Mouse (Mus musculus) C2C12 (cell line): Measurements from ENCODE around the gene Coq2. TPM values are rescaled to one million over a fixed set of nuclear protein-coding genes. Genes with fewer than 3 reads are reported as not detected.

Source experiments
- H3K27me3 ChIP-seq: one replicate; pipeline ENCODE4 v1.6.1; 2011; ENCODE audit not compliant: control insufficient read depth, insufficient read depth, insufficient read length
- H3K36me3 ChIP-seq: one replicate; pipeline ENCODE4 v1.6.1; 2011; ENCODE audit not compliant: control insufficient read depth, insufficient read depth
- H3K4me3 ChIP-seq: one replicate; pipeline ENCODE4 v1.5.1; 2011; ENCODE audit warnings: mild to moderate bottlenecking, control low read depth; ENCODE audit not compliant: poor library complexity, insufficient read depth, severe bottlenecking
- H3K79me2 ChIP-seq: one replicate; pipeline ENCODE4 v1.6.1; 2011; ENCODE audit not compliant: control insufficient read depth, insufficient read depth
- H3K79me3 ChIP-seq: one replicate; pipeline ENCODE4 v1.6.1; 2011; ENCODE audit warnings: low read depth, control low read depth
- H3ac ChIP-seq: one replicate; pipeline ENCODE3; 2011; ENCODE audit warnings: low read depth; ENCODE audit not compliant: control insufficient read depth, insufficient read length
- CEBPB ChIP-seq: IDR thresholded peaks from one replicate; pipeline ENCODE4 v1.6.1; 2011; ENCODE audit warnings: low read depth, mild to moderate bottlenecking, control low read depth, moderate library complexity
- CTCF ChIP-seq: IDR thresholded peaks from one replicate; pipeline ENCODE4 v1.5.1; 2011; ENCODE audit not compliant: control insufficient read depth, insufficient read depth, insufficient read length
- FOSL1 ChIP-seq: IDR thresholded peaks from one replicate; pipeline ENCODE4 v1.8.0; 2011; ENCODE audit warnings: mild to moderate bottlenecking, low read length; ENCODE audit not compliant: poor library complexity, insufficient read depth, severe bottlenecking
- MAX ChIP-seq: IDR thresholded peaks from one replicate; pipeline ENCODE4 v1.6.1; 2011; ENCODE audit warnings: mild to moderate bottlenecking, control low read depth
- MYOD1 ChIP-seq: IDR thresholded peaks from one replicate; pipeline ENCODE4 v1.6.1; 2011; ENCODE audit warnings: low read depth; ENCODE audit not compliant: control insufficient read depth, insufficient read length
- MYOG ChIP-seq: IDR thresholded peaks from one replicate; pipeline ENCODE4 v1.6.1; 2011; ENCODE audit not compliant: control insufficient read depth, insufficient read length; ENCODE audit errors: extremely low read depth
- USF1 ChIP-seq: IDR thresholded peaks from one replicate; pipeline ENCODE4 v1.6.1; 2011; ENCODE audit warnings: low read depth, mild to moderate bottlenecking, control low read depth, moderate library complexity
- polyA plus RNA-seq: library from polyadenylated mRNA; unstranded; fragments of >200 nt; fragmentation: generic; extraction: Trizol; gene quantifications from one replicate; pipeline ENCODE4 v1.2.1, GENCODE M21; 2012; ENCODE audit warnings: missing spikeins

Gene Coq2
- polyA plus RNA-seq, 1 experiment, result 25.0 TPM

- no peaks in the 10 kb centered on the region for H3K36me3 ChIP-seq
- no peaks in the 10 kb centered on the region for H3K27me3 ChIP-seq
- H3K79me2 ChIP-seq, result no peaks in the 10 kb centered on the region
- no peak overlapping the region for H3ac ChIP-seq
- no peak overlapping the region for H3K4me3 ChIP-seq
- TF ChIP-seq MYOG (no peak), MAX (no peak), CTCF (no peak), CEBPB (no peak), MYOD1 (no peak), USF1 (no peak), FOSL1 (no peak)
- H3K79me3 ChIP-seq, result no peaks in the 10 kb centered on the region
Observed at GRCm38 (mm10) chr5:100709035-100709434, 34.1 kb upstream of the Coq2 start.

- Histone ChIP-seq H3K36me3 (no peaks in the 10 kb centered on the region), H3K4me3 (no peak overlapping the region), H3K27me3 (no peaks in the 10 kb centered on the region), H3ac (no peak overlapping the region), H3K79me2 (no peaks in the 10 kb centered on the region), H3K79me3 (no peaks in the 10 kb centered on the region)
- TF ChIP-seq MYOD1 (no peak), MYOG (no peak), CEBPB (no peak), USF1 (no peak), CTCF (no peak), FOSL1 (no peak), MAX (no peak)
Observed at GRCm38 (mm10) chr5:100706675-100707074, 31.7 kb upstream of the Coq2 start.

DNA sequence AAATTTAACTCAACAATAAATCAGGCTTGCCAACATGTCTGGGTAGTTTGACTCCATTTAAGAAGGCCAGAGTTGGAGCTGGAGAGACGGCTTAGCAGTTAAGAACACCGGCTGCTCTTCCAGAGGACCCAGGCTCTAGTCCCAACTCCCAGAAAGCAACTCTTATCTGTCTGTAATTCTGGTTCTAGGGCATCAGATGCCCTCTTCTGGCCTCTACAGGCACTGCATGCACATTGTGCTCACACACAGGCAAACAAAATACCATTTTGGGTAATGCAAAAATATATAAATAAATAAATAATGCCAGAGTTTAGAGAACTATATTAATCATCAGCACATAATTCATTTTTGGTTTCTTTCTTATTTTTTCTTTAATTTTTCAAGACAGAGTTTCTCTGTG is 29.3 kb upstream of the Coq2 start:
- TF ChIP-seq CEBPB, result no peak
- TF ChIP-seq FOSL1, result no peak
- TF ChIP-seq MYOG, result no peak
- no peak for TF ChIP-seq MYOD1
- no peak for TF ChIP-seq CTCF
- no peak for TF ChIP-seq MAX
- TF ChIP-seq USF1, result no peak

GRCm38 (mm10) chr5:100702325-100702724 is 27.4 kb upstream of the Coq2 start:
- Histone ChIP-seq H3K79me3 (no peaks in the 10 kb centered on the region), H3K36me3 (no peaks in the 10 kb centered on the region), H3K27me3 (no peaks in the 10 kb centered on the region), H3K4me3 (no peak overlapping the region), H3ac (no peak overlapping the region), H3K79me2 (no peaks in the 10 kb centered on the region)
- no peak for TF ChIP-seq CEBPB
- no peak for TF ChIP-seq FOSL1
- no peak for TF ChIP-seq MAX
- no peak for TF ChIP-seq MYOG
- TF ChIP-seq USF1, result no peak
- TF ChIP-seq MYOD1, result no peak
- no peak for TF ChIP-seq CTCF

More for the DNA sequence above, 29.3 kb upstream of the Coq2 start:
- no peak overlapping the region for H3ac ChIP-seq
- no peaks in the 10 kb centered on the region for H3K27me3 ChIP-seq
- no peaks in the 10 kb centered on the region for H3K79me3 ChIP-seq
- no peaks in the 10 kb centered on the region for H3K79me2 ChIP-seq
- no peak overlapping the region for H3K4me3 ChIP-seq
- H3K36me3 ChIP-seq, result no peaks in the 10 kb centered on the region

- H3K36me3 ChIP-seq, result no peaks in the 10 kb centered on the region
- TF ChIP-seq FOSL1 (no peak), USF1 (no peak), MYOG (no peak), CEBPB (no peak), CTCF (no peak), MAX (no peak), MYOD1 (no peak)
- H3ac ChIP-seq, result no peak overlapping the region
- no peaks in the 10 kb centered on the region for H3K79me2 ChIP-seq
- H3K27me3 ChIP-seq, result no peaks in the 10 kb centered on the region
- no peak overlapping the region for H3K4me3 ChIP-seq
- H3K79me3 ChIP-seq, result no peaks in the 10 kb centered on the region
Observed at GRCm38 (mm10) chr5:100700861-100701620, 26.1 kb upstream of the Coq2 start.

- Histone ChIP-seq H3K36me3 (no peaks in the 10 kb centered on the region), H3K79me2 (no peaks in the 10 kb centered on the region), H3K4me3 (no peak overlapping the region), H3ac (no peak overlapping the region), H3K79me3 (no peaks in the 10 kb centered on the region), H3K27me3 (no peaks in the 10 kb centered on the region)
- TF ChIP-seq FOSL1, result no peak
Observed at GRCm38 (mm10) chr5:100697886-100698285, 22.9 kb upstream of the Coq2 start.
